Mouse (Mus musculus) heart, adult 2 months (tissue): ENCODE results near the gene Tgfb1i1.

Experiments used
- CTCF ChIP-seq: fragments of 200-600 bp; IDR thresholded peaks from 2 replicates; pipeline ENCODE4 v1.8.1; 2022; ENCODE audit warnings: antibody characterized with exemption, mild to moderate bottlenecking, moderate library complexity
- POLR2A ChIP-seq: fragments of 200-500 bp; IDR thresholded peaks from 2 replicates; pipeline ENCODE4 v1.6.1; 2011; ENCODE audit warnings: mild to moderate bottlenecking, low read depth, low read length, control low read depth; ENCODE audit not compliant: insufficient read depth

DNA sequence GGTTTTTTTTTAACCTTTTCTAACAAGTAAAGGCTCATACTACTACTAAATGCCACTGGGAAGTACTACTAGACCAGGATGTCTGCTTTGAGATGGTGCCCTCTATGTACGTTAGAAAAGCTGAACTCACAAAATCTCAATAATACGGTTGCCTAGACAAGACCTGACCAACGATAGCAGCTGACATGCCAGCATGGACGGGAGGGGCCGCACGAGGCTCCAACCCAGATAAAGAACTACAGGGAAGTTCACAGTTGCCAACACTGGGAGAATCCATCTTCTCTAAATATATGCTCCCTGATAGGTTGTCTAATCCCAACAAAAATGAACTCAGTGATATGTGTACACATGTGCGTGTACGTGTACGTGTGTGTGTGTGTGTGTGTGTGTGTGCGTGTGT is 48.2 kb downstream of the Tgfb1i1 start:
- TF ChIP-seq CTCF = no peak
- no peak for TF ChIP-seq POLR2A
